Mouse (Mus musculus) E14TG2a.4 (cell line): Measurements from ENCODE around the gene Ifngr1.
A peak's percentile ranks its signal among the peaks of the same experiment; 100 is the strongest.
"Not testable (repeated sequence)": the region's sequence is repeated elsewhere in the genome, so short reads cannot be mapped to it uniquely, and the experiment has no call there.

ENCODE experiments used
- H3K27me3 ChIP-seq: 2 replicates; pipeline ENCODE4 v1.6.1; 2014; ENCODE audit warnings: low read length, control low read depth; ENCODE audit not compliant: insufficient read depth
- H3K36me3 ChIP-seq: 2 replicates; pipeline ENCODE4 v1.6.1; 2014; ENCODE audit warnings: low read length, control low read depth; ENCODE audit not compliant: insufficient read depth
- H3K4me1 ChIP-seq: replicated peaks from 2 replicates; pipeline ENCODE4 v1.6.1; 2014; ENCODE audit warnings: low read depth, low read length, control low read depth
- H3K4me3 ChIP-seq: replicated peaks from 2 replicates; pipeline ENCODE4 v1.5.1; 2014; ENCODE audit warnings: mild to moderate bottlenecking, low read length
- H3K9me3 ChIP-seq: 2 replicates; pipeline ENCODE4 v1.6.1; 2014; ENCODE audit warnings: low read length, control low read depth
- CTCF ChIP-seq: conservative IDR thresholded peaks from 2 replicates; pipeline ENCODE4 v1.5.1; 2014; ENCODE audit warnings: low read length
- NANOG ChIP-seq: IDR thresholded peaks from 2 replicates; pipeline ENCODE4 v1.6.1; 2014; ENCODE audit warnings: borderline replicate concordance, low read length, mixed read lengths
- POU5F1 ChIP-seq: IDR thresholded peaks from 2 replicates; pipeline ENCODE4 v1.6.1; 2014; ENCODE audit warnings: low read length, borderline replicate concordance

Gene Ifngr1

GRCm38 (mm10) chr10:19594201-19594905, 2.6 kb downstream of the Ifngr1 start:
- H3K27me3 ChIP-seq: peaks cover 38% of the 10 kb centered on the region
- no peaks in the 10 kb centered on the region for H3K36me3 ChIP-seq
- H3K4me3 ChIP-seq: no peak overlapping the region
- peaks cover 39% of the 10 kb centered on the region for H3K4me1 ChIP-seq
- no peak for TF ChIP-seq POU5F1
- TF ChIP-seq NANOG: no peak
- TF ChIP-seq CTCF: no peak
- H3K9me3 ChIP-seq: no peaks in the 10 kb centered on the region

- no peak for TF ChIP-seq POU5F1
- TF ChIP-seq CTCF: no peak
- TF ChIP-seq NANOG: no peak
- Histone ChIP-seq H3K36me3 (peaks cover 2% of the 10 kb centered on the region; the same call in 1 of the 2 replicates), H3K27me3 (peaks cover 20% of the 10 kb centered on the region), H3K4me3 (no peak overlapping the region), H3K9me3 (no peaks in the 10 kb centered on the region), H3K4me1 (peaks cover 36% of the 10 kb centered on the region)
Observed at GRCm38 (mm10) chr10:19596866-19597265, 5.1 kb downstream of the Ifngr1 start.

GRCm38 (mm10) chr10:19598091-19598490, 6.3 kb downstream of the Ifngr1 start:
- TF ChIP-seq POU5F1 (no peak), NANOG (peak; percentile 56; the same call in 1 of the 2 replicates)
- Histone ChIP-seq H3K36me3 (peaks cover 6% of the 10 kb centered on the region), H3K4me3 (no peak overlapping the region), H3K4me1 (peaks cover 32% of the 10 kb centered on the region), H3K9me3 (no peaks in the 10 kb centered on the region), H3K27me3 (peaks cover 14% of the 10 kb centered on the region)

- no peaks in the 10 kb centered on the region for H3K9me3 ChIP-seq
- peaks cover 35% of the 10 kb centered on the region for H3K4me1 ChIP-seq
- no peak overlapping the region for H3K4me3 ChIP-seq
- peaks cover 10% of the 10 kb centered on the region for H3K36me3 ChIP-seq
- TF ChIP-seq NANOG: no peak
- TF ChIP-seq POU5F1: no peak
- H3K27me3 ChIP-seq: peaks cover 2% of the 10 kb centered on the region; the same call in 1 of the 2 replicates
Observed at GRCm38 (mm10) chr10:19599331-19600092, 7.8 kb downstream of the Ifngr1 start.

GRCm38 (mm10) chr10:19600093-19600420, 8.3 kb downstream of the Ifngr1 start:
- Histone ChIP-seq H3K4me1 (peaks cover 40% of the 10 kb centered on the region), H3K4me3 (no peak overlapping the region), H3K9me3 (no peaks in the 10 kb centered on the region), H3K27me3 (no peaks in the 10 kb centered on the region), H3K36me3 (peaks cover 10% of the 10 kb centered on the region)
- TF ChIP-seq POU5F1 (no peak), CTCF (no peak), NANOG (no peak)

- peak; percentile 62 for TF ChIP-seq CTCF
- Histone ChIP-seq H3K36me3 (peaks cover 19% of the 10 kb centered on the region), H3K4me1 (peaks cover 33% of the 10 kb centered on the region)
- H3K27me3 ChIP-seq, H3K9me3 ChIP-seq, H3K4me3 ChIP-seq: not testable (repeated sequence)
Observed at GRCm38 (mm10) chr10:19601502-19601901, 9.8 kb downstream of the Ifngr1 start.

- H3K36me3 ChIP-seq: peaks cover 19% of the 10 kb centered on the region
- H3K9me3 ChIP-seq: no peaks in the 10 kb centered on the region
- TF ChIP-seq POU5F1 (no peak), CTCF (no peak), NANOG (no peak)
- peaks cover 27% of the 10 kb centered on the region for H3K4me1 ChIP-seq
- no peaks in the 10 kb centered on the region for H3K27me3 ChIP-seq
- H3K4me3 ChIP-seq: no peak overlapping the region
Observed at GRCm38 (mm10) chr10:19603231-19603630, 11.5 kb downstream of the Ifngr1 start.

- Histone ChIP-seq H3K36me3 (peaks cover 9% of the 10 kb centered on the region; the same call in 1 of the 2 replicates), H3K9me3 (no peaks in the 10 kb centered on the region), H3K4me3 (no peak overlapping the region), H3K4me1 (peaks cover 13% of the 10 kb centered on the region), H3K27me3 (no peaks in the 10 kb centered on the region)
- TF ChIP-seq POU5F1: no peak
- TF ChIP-seq CTCF: no peak
- no peak for TF ChIP-seq NANOG
Observed at GRCm38 (mm10) chr10:19609125-19609524, 17.4 kb downstream of the Ifngr1 start.

GRCm38 (mm10) chr10:19611616-19612015, 19.9 kb downstream of the Ifngr1 start:
- Histone ChIP-seq H3K36me3 (no peaks in the 10 kb centered on the region), H3K4me3 (no peak overlapping the region), H3K27me3 (no peaks in the 10 kb centered on the region), H3K9me3 (no peaks in the 10 kb centered on the region), H3K4me1 (peaks cover 4% of the 10 kb centered on the region; the same call in 1 of the 2 replicates)
- TF ChIP-seq NANOG (no peak), CTCF (no peak), POU5F1 (no peak)
